Mouse (Mus musculus) CH12.LX (cell line): ENCODE results near the gene Clp1. TPM values are rescaled to one million over a fixed set of nuclear protein-coding genes. Genes with fewer than 3 reads are reported as not detected.

Source experiments
- DNase-seq: peaks from one replicate; pipeline ENCODE4 v3.0.0-alpha.2; 2013; ENCODE audit errors: extremely low read depth
- H3K27ac ChIP-seq: 2 replicates; pipeline ENCODE4 v1.5.1; 2012; ENCODE audit warnings: low read depth, mild to moderate bottlenecking, control low read depth, moderate library complexity; ENCODE audit not compliant: insufficient read depth
- H3K27me3 ChIP-seq: replicated peaks from 2 replicates; pipeline ENCODE3; 2012; ENCODE audit warnings: inconsistent platforms
- H3K36me3 ChIP-seq, 2 experiments: replicated peaks in 1 of 2; 2 replicates each; pipeline versions ENCODE3 to v1.6.1; 2012; ENCODE audit warnings: inconsistent platforms in 1 of 2, low read length in 1 of 2, mild to moderate bottlenecking in 1 of 2, mixed read lengths in 1 of 2, moderate library complexity in 1 of 2; ENCODE audit not compliant: control insufficient read depth in 1 of 2, insufficient read depth in 1 of 2
- H3K4me1 ChIP-seq, 2 experiments: 2 replicates each; pipeline ENCODE4 v1.6.1; 2012; ENCODE audit warnings: inconsistent platforms in 1 of 2, moderate library complexity in 1 of 2; ENCODE audit not compliant: insufficient read depth in 2 of 2, control insufficient read depth in 1 of 2
- H3K4me2 ChIP-seq: 2 replicates; pipeline ENCODE4 v1.6.1; 2012; ENCODE audit warnings: low read depth, mild to moderate bottlenecking, control low read depth; ENCODE audit not compliant: poor library complexity, insufficient read depth, severe bottlenecking
- H3K4me3 ChIP-seq, 3 experiments: fragments of 150-350 bp in 1 of 3; sonication (generic) in 1 of 3; replicated peaks in 1 of 3; 2 replicates each; pipeline versions ENCODE3 to v1.5.1; 2011 to 2012; ENCODE audit warnings: low read depth in 2 of 3, low read length in 2 of 3, mild to moderate bottlenecking in 2 of 3, moderate library complexity in 2 of 3, control low read depth in 1 of 3, improper control_type of control experiment in 1 of 3, inconsistent platforms in 1 of 3, mixed read lengths in 1 of 3; ENCODE audit not compliant: poor library complexity in 1 of 3
- H3K79me2 ChIP-seq: replicated peaks from 2 replicates; pipeline ENCODE4 v1.6.1; 2012; ENCODE audit warnings: mild to moderate bottlenecking, moderate library complexity; ENCODE audit not compliant: control insufficient read depth, poor library complexity, insufficient read depth, severe bottlenecking; ENCODE audit errors: extremely low read depth
- H3K9ac ChIP-seq: 2 replicates; pipeline ENCODE4 v1.6.1; 2012; ENCODE audit warnings: low read depth, mild to moderate bottlenecking, control low read depth, moderate library complexity; ENCODE audit not compliant: insufficient read depth
- H3K9me3 ChIP-seq: replicated peaks from 2 replicates; pipeline ENCODE3; 2012; ENCODE audit warnings: low read length, inconsistent platforms, mixed read lengths
- BHLHE40 ChIP-seq: IDR thresholded peaks from 2 replicates; pipeline ENCODE4 v1.6.1; 2011; ENCODE audit warnings: mild to moderate bottlenecking, low read depth, low read length, improper control_type of control experiment
- CHD1 ChIP-seq: IDR thresholded peaks from 2 replicates; pipeline ENCODE4 v1.6.1; 2012; ENCODE audit warnings: low read depth, low read length, improper control_type of control experiment, inconsistent platforms
- EP300 ChIP-seq: IDR thresholded peaks from 2 replicates; pipeline ENCODE4 v1.6.1; 2011; ENCODE audit warnings: low read length, improper control_type of control experiment
- JUND ChIP-seq: conservative IDR thresholded peaks from 2 replicates; pipeline ENCODE4 v1.6.1; 2011; ENCODE audit warnings: low read depth, low read length, improper control_type of control experiment
- KAT2A ChIP-seq: IDR thresholded peaks from 2 replicates; pipeline ENCODE4 v1.6.1; 2012; ENCODE audit warnings: low read length, improper control_type of control experiment, inconsistent platforms; ENCODE audit not compliant: insufficient replicate concordance
- MAX ChIP-seq: IDR thresholded peaks from 2 replicates; pipeline ENCODE4 v1.6.1; 2011; ENCODE audit warnings: low read length, improper control_type of control experiment
- MAZ ChIP-seq: IDR thresholded peaks from 2 replicates; pipeline ENCODE4 v1.6.1; 2012; ENCODE audit warnings: low read depth, mild to moderate bottlenecking, inconsistent platforms, low read length, improper control_type of control experiment, moderate library complexity
- NRF1 ChIP-seq: IDR thresholded peaks from 2 replicates; pipeline ENCODE4 v1.6.1; 2014; ENCODE audit warnings: low read depth, mild to moderate bottlenecking, inconsistent platforms, low read length, improper control_type of control experiment, moderate library complexity
- PAX5 ChIP-seq: IDR thresholded peaks from 2 replicates; pipeline ENCODE4 v1.6.1; 2012; ENCODE audit warnings: low read length, inconsistent platforms, mixed read lengths
- POLR2A ChIP-seq: IDR thresholded peaks from 2 replicates; pipeline ENCODE4 v1.6.1; 2011; ENCODE audit warnings: low read depth, mild to moderate bottlenecking, improper control_type of control experiment, low read length
- RAD21 ChIP-seq: IDR thresholded peaks from 2 replicates; pipeline ENCODE4 v1.6.1; 2011; ENCODE audit warnings: low read depth, mild to moderate bottlenecking, low read length, improper control_type of control experiment, moderate library complexity
- SIN3A ChIP-seq: IDR thresholded peaks from 2 replicates; pipeline ENCODE4 v1.6.1; 2012; ENCODE audit warnings: low read length, improper control_type of control experiment, inconsistent platforms
- SMC3 ChIP-seq: IDR thresholded peaks from 2 replicates; pipeline ENCODE4 v1.6.1; 2011; ENCODE audit warnings: low read depth, low read length, improper control_type of control experiment
- TBP ChIP-seq: conservative IDR thresholded peaks from 2 replicates; pipeline ENCODE4 v1.6.1; 2011; ENCODE audit warnings: low read depth, low read length, improper control_type of control experiment
- TCF12 ChIP-seq: IDR thresholded peaks from 2 replicates; pipeline ENCODE4 v1.6.1; 2014; ENCODE audit warnings: low read depth, mild to moderate bottlenecking, inconsistent platforms, low read length, improper control_type of control experiment
- UBTF ChIP-seq: IDR thresholded peaks from 2 replicates; pipeline ENCODE4 v1.6.1; 2012; ENCODE audit warnings: low read depth, mild to moderate bottlenecking, inconsistent platforms, low read length, improper control_type of control experiment, moderate library complexity
- USF1 ChIP-seq: IDR thresholded peaks from 2 replicates; pipeline ENCODE4 v1.6.1; 2014; ENCODE audit warnings: low read depth, mild to moderate bottlenecking, inconsistent platforms, low read length, improper control_type of control experiment
- ZMIZ1 ChIP-seq: IDR thresholded peaks from 2 replicates; pipeline ENCODE4 v1.6.1; 2012; ENCODE audit warnings: low read depth, mild to moderate bottlenecking, inconsistent platforms, low read length, improper control_type of control experiment
- ZNF384 ChIP-seq: IDR thresholded peaks from 2 replicates; pipeline ENCODE4 v1.6.1; 2012; ENCODE audit warnings: low read depth, low read length, improper control_type of control experiment, inconsistent platforms
- dilution Hi-C: fragments of 300-500 bp; cut with MboI; formaldehyde crosslinking; loops from 2 replicates; pipeline ENCODE4 v1.14.3; 2020; ENCODE audit warnings: low sequenced_read_pairs; ENCODE audit not compliant: extremely low pct_unique_long_range_greater_than_20kb, extremely low pct_ligation_motif_present
- in situ Hi-C: fragments of 300-500 bp; cut with MboI; formaldehyde crosslinking; loops from 3 replicates; pipeline ENCODE4 v1.14.3; 2019; ENCODE audit warnings: low sequenced_read_pairs, low pct_ligation_motif_present, low pct_unique_long_range_greater_than_20kb, mixed read lengths
- polyA plus RNA-seq: library from polyadenylated mRNA; unstranded; fragments of >175 nt; gene quantifications from 2 replicates; pipeline ENCODE4 v1.2.1, GENCODE M21; 2012; ENCODE audit warnings: low read depth; ENCODE audit not compliant: insufficient read length
- total RNA-seq, 2 experiments: library from RNA; depleted of rRNA; stranded (reverse); fragments of 300-350 nt in 1 of 2; fragments of >200 nt in 1 of 2; gene quantifications; 2 replicates each; pipeline ENCODE4 v1.2.3; 2012 to 2014

The Clp1 gene
- total and polyA plus RNA-seq, 3 experiments: 32.0 to 65.2 (median 46.5) TPM

- no peaks in the 10 kb centered on the region for H3K27me3 ChIP-seq
- no peak overlapping the region for H3K27ac ChIP-seq
- dilution Hi-C loops: no loop called here
- peaks cover 33% of the 10 kb centered on the region for H3K79me2 ChIP-seq
- no peaks in the 10 kb centered on the region for H3K9me3 ChIP-seq
- H3K4me1 ChIP-seq: peaks cover 0 to 30% of the 10 kb centered on the region in 2 experiments; a peak in 3 of 4 replicates
- TF ChIP-seq EP300: no peak
- TF ChIP-seq SIN3A: no peak
- no peak for TF ChIP-seq MAX
- TF ChIP-seq POLR2A: no peak
- TF ChIP-seq TBP: no peak
- TF ChIP-seq USF1: no peak
- TF ChIP-seq, all 38 proteins: peak for 0
- Histone ChIP-seq H3K36me3 (peaks cover 33 to 81% of the 10 kb centered on the region in 2 experiments), H3K4me3 (no peak overlapping the region), H3K4me2 (no peak overlapping the region), H3K9ac (no peak overlapping the region)
- DNase-seq: no peak
- in situ Hi-C loops: no loop called here
Measured at GRCm38 (mm10) chr2:84705295-84705694, 21.9 kb downstream of the Clp1 start.

GRCm38 (mm10) chr2:84704329-84704728 lies 22.8 kb downstream of the Clp1 start:
- in situ Hi-C loops: no loop called here
- dilution Hi-C loops: no loop called here
- peaks cover 27 to 79% of the 10 kb centered on the region in 2 experiments for H3K36me3 ChIP-seq

GRCm38 (mm10) chr2:84703497-84703896 lies 23.7 kb downstream of the Clp1 start:
- H3K9me3 ChIP-seq: no peaks in the 10 kb centered on the region
- no peak overlapping the region for H3K4me3 ChIP-seq
- TF ChIP-seq CHD1 (no peak), PAX5 (no peak), RAD21 (no peak), JUND (no peak), ZNF384 (no peak), ZMIZ1 (no peak), TCF12 (no peak), KAT2A (no peak), USF1 (no peak), EP300 (no peak), BHLHE40 (no peak), NRF1 (no peak), MAZ (no peak)
- TF ChIP-seq, all 38 proteins: peak for 0
- in situ Hi-C loops (no loop called here), dilution Hi-C loops (no loop called here)
- no peak for DNase-seq
- Histone ChIP-seq H3K9ac (no peak overlapping the region), H3K79me2 (peaks cover 18% of the 10 kb centered on the region), H3K4me2 (no peak overlapping the region), H3K36me3 (peaks cover 22 to 76% of the 10 kb centered on the region in 2 experiments), H3K27me3 (no peaks in the 10 kb centered on the region), H3K4me1 (peaks cover 0 to 17% of the 10 kb centered on the region in 2 experiments; a peak in 3 of 4 replicates), H3K27ac (no peak overlapping the region)

More at GRCm38 (mm10) chr2:84704329-84704728, 22.8 kb downstream of the Clp1 start:
- no peaks in the 10 kb centered on the region for H3K9me3 ChIP-seq
- TF ChIP-seq UBTF (no peak), SMC3 (no peak)
- no peak overlapping the region for H3K9ac ChIP-seq
- no peak overlapping the region for H3K27ac ChIP-seq
- no peak overlapping the region for H3K4me3 ChIP-seq
- DNase-seq: no peak
- no peak overlapping the region for H3K4me2 ChIP-seq
- no peaks in the 10 kb centered on the region for H3K27me3 ChIP-seq
- peaks cover 0 to 26% of the 10 kb centered on the region in 2 experiments; a peak in 3 of 4 replicates for H3K4me1 ChIP-seq
- H3K79me2 ChIP-seq: peaks cover 25% of the 10 kb centered on the region
